Mouse (Mus musculus): ENCODE measurements at regions not wholly inside any gene's neighbourhood (a gene's known extent, or its start where the extent isn't known, plus 50 kb on each side); places are given as distances from the start of the nearest gene placed in this dataset.

DNA sequence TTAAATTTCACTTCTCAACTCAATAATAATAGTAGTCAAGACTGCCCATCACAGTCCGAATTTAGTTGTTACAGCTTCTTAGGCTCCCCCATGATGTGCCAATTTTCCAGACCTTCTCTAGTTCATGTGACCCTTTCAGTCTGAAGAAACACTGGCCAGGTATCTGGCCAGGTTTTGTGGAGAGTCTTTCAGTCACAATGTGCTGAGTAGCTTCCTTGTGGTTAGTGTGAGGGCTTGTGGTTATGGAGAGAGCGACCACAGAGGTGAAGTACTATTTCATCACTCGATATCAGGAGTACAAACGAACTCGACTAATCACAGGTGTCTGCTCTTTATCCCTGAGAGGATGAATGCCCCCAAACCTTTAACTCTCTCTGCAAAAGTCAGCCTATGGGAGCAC, 56.0 kb upstream of the F13a1 start:
- Histone ChIP-seq H3ac (ENCODE audit: control insufficient read depth, insufficient read length) (no peak overlapping the region), H3K4me3 (no peak overlapping the region), H3K4me2 (ENCODE audit: low read depth) (no peak overlapping the region), H3K27me3 (ENCODE audit: control insufficient read depth, insufficient read depth, insufficient read length) (no peaks in the 10 kb centered on the region), H3K79me2 (ENCODE audit: control insufficient read depth, insufficient read depth) (no peaks in the 10 kb centered on the region), H3K36me3 (ENCODE audit: control insufficient read depth, insufficient read depth) (no peaks in the 10 kb centered on the region)
- TF ChIP-seq TCF12 (IDR thresholded peaks at IDR 0.05; ENCODE audit: insufficient read depth, poor library complexity, severe bottlenecking), result no peak

DNA sequence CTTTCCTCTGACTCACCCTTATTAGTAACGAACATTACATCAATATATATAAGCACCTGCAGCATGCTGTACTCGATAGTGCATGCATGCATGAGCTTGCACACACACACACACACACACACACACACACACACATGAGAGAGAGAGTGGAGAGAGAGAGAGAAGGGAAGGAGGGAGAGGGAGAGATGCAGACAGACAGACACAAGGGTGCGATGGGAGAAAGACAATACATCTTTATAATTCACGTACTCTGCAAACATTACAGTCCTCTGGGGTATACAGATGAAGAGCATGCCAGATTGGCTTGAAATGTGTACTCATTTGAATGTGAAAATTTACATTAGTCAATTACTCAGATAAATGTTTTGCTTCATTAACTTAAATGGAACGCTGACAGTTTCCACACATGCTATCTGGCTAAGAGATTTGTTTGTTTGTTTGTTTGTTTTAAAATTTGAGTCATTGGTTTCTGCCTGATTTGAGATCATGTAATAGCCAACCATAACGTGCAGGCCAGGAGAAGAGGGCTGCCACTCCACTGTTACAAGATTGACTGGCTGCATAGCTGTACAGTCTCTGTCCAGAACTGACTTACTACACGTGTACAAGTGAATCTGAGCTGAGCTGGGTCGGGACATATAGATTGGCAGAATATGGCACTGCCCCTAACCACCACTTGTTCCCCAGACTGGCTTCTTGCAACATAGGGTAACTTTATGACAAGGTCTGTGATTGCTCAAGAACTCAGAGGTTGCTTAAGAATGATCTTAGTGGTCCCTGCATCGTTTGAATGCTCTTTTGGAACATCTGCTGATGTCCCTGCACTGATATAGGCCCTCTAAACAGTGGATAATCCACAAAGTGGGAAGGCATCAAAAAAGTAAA, 54.6 kb upstream of the F13a1 start:
- no peak for TF ChIP-seq TCF3 (IDR thresholded peaks at IDR 0.05; ENCODE audit: insufficient read length, low read depth)
- 0 out of 2 replicates have a peak, but pooled peaks have one; percentile 27 for TF ChIP-seq CEBPB (IDR thresholded peaks at IDR 0.05; ENCODE audit: insufficient read depth, poor library complexity, severe bottlenecking)
- no peak overlapping the region for H3K4me3 ChIP-seq
- no peaks in the 10 kb centered on the region for H3K79me2 ChIP-seq (ENCODE audit: control insufficient read depth, insufficient read depth)
- no peak overlapping the region for H3K4me2 ChIP-seq (ENCODE audit: low read depth)
- no peak overlapping the region for H3ac ChIP-seq (ENCODE audit: control insufficient read depth, insufficient read length)
- no peaks in the 10 kb centered on the region for H3K36me3 ChIP-seq (ENCODE audit: control insufficient read depth, insufficient read depth)
- no peaks in the 10 kb centered on the region for H3K27me3 ChIP-seq (ENCODE audit: control insufficient read depth, insufficient read depth, insufficient read length)

DNA sequence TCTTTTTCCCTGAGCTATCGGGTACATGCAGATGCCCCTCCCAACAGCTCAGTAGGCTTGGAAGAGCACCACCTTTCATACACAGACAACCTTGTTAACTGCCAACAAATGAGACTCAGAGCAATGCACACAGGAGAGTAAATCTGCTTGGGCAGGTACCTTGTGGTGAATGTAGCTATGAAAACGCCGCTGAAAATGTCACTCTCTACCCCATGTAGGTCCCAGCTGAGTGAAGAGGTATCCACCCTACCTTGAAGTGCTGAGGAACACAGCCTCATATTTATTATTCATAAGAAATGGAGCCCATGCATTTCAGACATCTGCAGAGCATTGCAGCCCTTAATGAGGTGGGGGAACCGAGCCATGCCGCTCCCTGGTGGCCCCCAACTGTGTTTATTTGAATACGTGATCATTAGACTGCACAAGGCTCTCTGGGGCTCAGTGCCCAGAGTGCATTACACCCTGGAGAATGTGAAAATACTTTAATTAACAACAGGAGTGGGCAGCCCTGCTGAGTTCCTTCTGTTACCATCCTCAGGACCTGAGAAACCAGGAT, 53.8 kb upstream of the F13a1 start:
- Histone ChIP-seq H3K4me2 (ENCODE audit: low read depth) (no peak overlapping the region), H3K4me3 (no peak overlapping the region), H3K36me3 (ENCODE audit: control insufficient read depth, insufficient read depth) (no peaks in the 10 kb centered on the region), H3K27me3 (ENCODE audit: control insufficient read depth, insufficient read depth, insufficient read length) (no peaks in the 10 kb centered on the region), H3ac (ENCODE audit: control insufficient read depth, insufficient read length) (no peak overlapping the region), H3K79me2 (ENCODE audit: control insufficient read depth, insufficient read depth) (no peaks in the 10 kb centered on the region)
- TF ChIP-seq SRF (IDR thresholded peaks at IDR 0.05; ENCODE audit: control insufficient read depth, insufficient read length, low read depth) (no peak), POLR2A (IDR thresholded peaks at IDR 0.05; ENCODE audit: insufficient read length, low read depth) (no peak), MAX (IDR thresholded peaks at IDR 0.05; ENCODE audit: low read depth) (no peak), MYOG (IDR thresholded peaks at IDR 0.05; ENCODE audit: control insufficient read depth in 1 of 3, insufficient read depth in 1 of 3, insufficient read length in 2 of 3, low read depth in 2 of 3) (no peak), E2F4 (IDR thresholded peaks at IDR 0.05; ENCODE audit: insufficient read depth) (no peak), MYOD1 (IDR thresholded peaks at IDR 0.05; ENCODE audit: control insufficient read depth in 1 of 3, insufficient read length in 2 of 3, low read depth in 2 of 3) (no peak), TCF12 (IDR thresholded peaks at IDR 0.05; ENCODE audit: insufficient read depth, poor library complexity, severe bottlenecking) (no peak), USF1 (IDR thresholded peaks at IDR 0.05; ENCODE audit: low read depth) (no peak), TCF3 (IDR thresholded peaks at IDR 0.05; ENCODE audit: insufficient read length, low read depth) (no peak), POLR2AphosphoS2 (IDR thresholded peaks at IDR 0.05; ENCODE audit: insufficient read length, low read depth) (no peak), REST (IDR thresholded peaks at IDR 0.05; ENCODE audit: insufficient read depth, insufficient read length) (no peak), CEBPB (IDR thresholded peaks at IDR 0.05; ENCODE audit: insufficient read depth, poor library complexity, severe bottlenecking) (no peak)

DNA sequence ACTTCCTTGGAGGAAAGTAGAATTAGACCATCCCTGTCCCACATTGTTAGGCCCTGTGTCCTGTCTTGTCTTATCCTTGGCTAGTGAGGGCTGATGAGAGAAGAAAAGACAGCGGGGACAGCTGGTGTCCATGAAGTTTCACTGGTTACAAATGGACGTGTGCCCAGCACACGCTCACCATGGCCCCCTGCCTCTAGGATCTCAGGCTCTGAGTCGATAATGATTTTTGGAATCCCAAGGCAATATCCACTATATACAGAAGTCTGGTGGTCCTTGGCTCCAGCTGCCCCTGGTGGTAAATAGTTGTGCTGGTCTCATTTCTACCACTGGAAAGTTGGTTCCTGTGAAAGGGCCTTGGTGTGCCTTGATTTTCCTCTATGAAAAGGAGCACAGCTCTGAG, 51.7 kb upstream of the F13a1 start:
- Histone ChIP-seq H3K79me2 (ENCODE audit: control insufficient read depth, insufficient read depth) (no peaks in the 10 kb centered on the region), H3K4me2 (ENCODE audit: low read depth) (no peak overlapping the region), H3K27me3 (ENCODE audit: control insufficient read depth, insufficient read depth, insufficient read length) (no peaks in the 10 kb centered on the region), H3K4me3 (no peak overlapping the region), H3ac (ENCODE audit: control insufficient read depth, insufficient read length) (no peak overlapping the region), H3K36me3 (ENCODE audit: control insufficient read depth, insufficient read depth) (no peaks in the 10 kb centered on the region)
- TF ChIP-seq MYOD1 (IDR thresholded peaks at IDR 0.05; ENCODE audit: control insufficient read depth in 1 of 3, insufficient read length in 2 of 3, low read depth in 2 of 3) (no peak), MAX (IDR thresholded peaks at IDR 0.05; ENCODE audit: low read depth) (no peak), POLR2A (IDR thresholded peaks at IDR 0.05; ENCODE audit: insufficient read length, low read depth) (no peak), USF1 (IDR thresholded peaks at IDR 0.05; ENCODE audit: low read depth) (no peak), TCF12 (IDR thresholded peaks at IDR 0.05; ENCODE audit: insufficient read depth, poor library complexity, severe bottlenecking) (no peak), SRF (IDR thresholded peaks at IDR 0.05; ENCODE audit: control insufficient read depth, insufficient read length, low read depth) (no peak), CEBPB (IDR thresholded peaks at IDR 0.05; ENCODE audit: insufficient read depth, poor library complexity, severe bottlenecking) (no peak), REST (IDR thresholded peaks at IDR 0.05; ENCODE audit: insufficient read depth, insufficient read length) (no peak), POLR2AphosphoS2 (IDR thresholded peaks at IDR 0.05; ENCODE audit: insufficient read length, low read depth) (no peak), E2F4 (IDR thresholded peaks at IDR 0.05; ENCODE audit: insufficient read depth) (no peak), MYOG (IDR thresholded peaks at IDR 0.05; ENCODE audit: control insufficient read depth in 1 of 3, insufficient read depth in 1 of 3, insufficient read length in 2 of 3, low read depth in 2 of 3) (no peak)

Measured in myocyte (in vitro differentiated cells).